Mouse (Mus musculus) hindbrain, embryonic 11.5 days (tissue): ENCODE data around the gene Arnt2. TPM values are rescaled to one million over a fixed set of nuclear protein-coding genes. Genes with fewer than 3 reads are reported as not detected.

Experiments
- ATAC-seq: fragments of 200-750 bp; cut with Nextera tagmentation; 2 replicates; pipeline ENCODE4 v1.8.0; 2017; ENCODE audit warnings: mild to moderate bottlenecking, moderate TSS enrichment, moderate library complexity; ENCODE audit not compliant: low FRiP score
- DNase-seq: peaks from one replicate; pipeline ENCODE4 v3.0.0-alpha.2; 2015; ENCODE audit warnings: low spot score
- H3K27ac ChIP-seq: fragments of 300-500 bp; sonication (generic); 2 replicates; pipeline ENCODE4 v1.5.1; 2014; ENCODE audit warnings: mild to moderate bottlenecking, low read depth, low read length
- H3K27me3 ChIP-seq: fragments of 300-500 bp; sonication (generic); 2 replicates; pipeline ENCODE4 v1.6.1; 2014; ENCODE audit warnings: mild to moderate bottlenecking, low read length, moderate library complexity, mixed read lengths; ENCODE audit not compliant: control insufficient read depth, insufficient read depth
- H3K36me3 ChIP-seq: fragments of 300-500 bp; sonication (generic); 2 replicates; pipeline ENCODE4 v1.6.1; 2014; ENCODE audit warnings: mild to moderate bottlenecking, low read length, moderate library complexity, mixed read lengths; ENCODE audit not compliant: control insufficient read depth, insufficient read depth
- H3K4me1 ChIP-seq: fragments of 300-500 bp; sonication (generic); replicated peaks from 2 replicates; pipeline ENCODE4 v1.6.1; 2014; ENCODE audit warnings: low read length, mixed read lengths; ENCODE audit not compliant: control insufficient read depth, insufficient read depth
- H3K4me2 ChIP-seq: fragments of 300-500 bp; sonication (generic); replicated peaks from 2 replicates; pipeline ENCODE4 v1.6.1; 2014; ENCODE audit warnings: mild to moderate bottlenecking, low read depth, low read length
- H3K4me3 ChIP-seq: fragments of 300-500 bp; sonication (generic); 2 replicates; pipeline ENCODE4 v1.5.1; 2014; ENCODE audit warnings: low read depth, low read length
- H3K9ac ChIP-seq: fragments of 300-500 bp; sonication (generic); 2 replicates; pipeline ENCODE4 v1.6.1; 2014; ENCODE audit warnings: low read depth, low read length
- H3K9me3 ChIP-seq: fragments of 300-500 bp; sonication (generic); 2 replicates; pipeline ENCODE4 v1.6.1; 2016; ENCODE audit warnings: low read length; ENCODE audit not compliant: control insufficient read depth
- WGBS: fragments of 180-500 bp; shearing (Covaris S2); extraction: QIAGEN DNeasy Blood & Tissue Kit; methylation state at CpG from one replicate; pipeline ENCODE4 v1.1.7; 2014; 5-methylcytosine and 5-hydroxymethylcytosine counted together
- polyA plus RNA-seq: library from polyadenylated mRNA; unstranded; fragments of >200 nt; fragmentation: Nextera tagmentation; extraction: Ambion mirVana; gene quantifications from 2 replicates; pipeline ENCODE4 v1.2.1, GENCODE M21; 2014

Gene Arnt2
- polyA plus RNA-seq, 1 experiment from 2014 or later = 39.5 TPM

- no peaks in the 10 kb centered on the region for H3K27me3 ChIP-seq
- ATAC-seq (no peak), DNase-seq (no peak)
- H3K27ac ChIP-seq = no peak overlapping the region
- no peak overlapping the region for H3K4me3 ChIP-seq
- H3K4me1 ChIP-seq = no peaks in the 10 kb centered on the region
- 74% methylated on average over 8 of the region's 8 CpGs for WGBS
- no peak overlapping the region for H3K4me2 ChIP-seq
- 0 out of 2 replicates have a peak, but pooled peaks cover 2% of the 10 kb centered on the region for H3K36me3 ChIP-seq
- H3K9ac ChIP-seq = no peak overlapping the region
- H3K9me3 ChIP-seq = no peaks in the 10 kb centered on the region
Measured at GRCm38 (mm10) chr7:84254916-84255315, 155.1 kb downstream of the Arnt2 start.

DNA sequence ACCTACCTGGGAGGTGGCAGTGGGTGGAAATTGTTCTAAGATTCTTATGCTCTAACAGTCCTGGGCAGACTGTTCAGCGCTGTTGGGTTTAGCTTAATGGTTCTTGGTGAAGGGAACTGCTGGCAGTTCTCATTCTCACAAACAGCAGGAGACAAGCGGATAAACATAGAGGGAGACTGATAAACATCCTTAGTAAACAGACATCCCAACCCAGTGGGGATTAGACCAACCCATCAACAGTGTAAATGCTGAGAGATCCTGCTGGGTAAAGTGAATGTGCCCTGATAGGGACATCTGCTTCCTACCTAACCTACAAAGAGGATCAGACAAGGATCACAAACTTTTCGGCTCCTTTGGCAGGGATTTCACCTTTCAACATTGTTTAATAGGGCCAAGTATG lies 155.7 kb downstream of the Arnt2 start:
- H3K27me3 ChIP-seq = no peaks in the 10 kb centered on the region
- no peak overlapping the region for H3K9ac ChIP-seq
- no peak overlapping the region for H3K27ac ChIP-seq
- H3K36me3 ChIP-seq = 0 out of 2 replicates have a peak, but pooled peaks cover 2% of the 10 kb centered on the region
- H3K9me3 ChIP-seq = no peaks in the 10 kb centered on the region
- DNase-seq = no peak
- H3K4me3 ChIP-seq = no peak overlapping the region
- no peak for ATAC-seq
- WGBS = 60% methylated on average over 3 of the region's 3 CpGs
- H3K4me2 ChIP-seq = no peak overlapping the region
- no peaks in the 10 kb centered on the region for H3K4me1 ChIP-seq

GRCm38 (mm10) chr7:84251667-84252066 lies 158.3 kb downstream of the Arnt2 start:
- 0 out of 2 replicates have a peak, but pooled peaks cover 2% of the 10 kb centered on the region for H3K36me3 ChIP-seq
- H3K9me3 ChIP-seq = no peaks in the 10 kb centered on the region
- H3K4me2 ChIP-seq = no peak overlapping the region
- no peak for DNase-seq
- ATAC-seq = no peak
- no peak overlapping the region for H3K27ac ChIP-seq
- no peak overlapping the region for H3K4me3 ChIP-seq
- no peak overlapping the region for H3K9ac ChIP-seq
- 100% methylated on average over 2 of the region's 2 CpGs for WGBS
- H3K27me3 ChIP-seq = no peaks in the 10 kb centered on the region
- no peaks in the 10 kb centered on the region for H3K4me1 ChIP-seq

DNA sequence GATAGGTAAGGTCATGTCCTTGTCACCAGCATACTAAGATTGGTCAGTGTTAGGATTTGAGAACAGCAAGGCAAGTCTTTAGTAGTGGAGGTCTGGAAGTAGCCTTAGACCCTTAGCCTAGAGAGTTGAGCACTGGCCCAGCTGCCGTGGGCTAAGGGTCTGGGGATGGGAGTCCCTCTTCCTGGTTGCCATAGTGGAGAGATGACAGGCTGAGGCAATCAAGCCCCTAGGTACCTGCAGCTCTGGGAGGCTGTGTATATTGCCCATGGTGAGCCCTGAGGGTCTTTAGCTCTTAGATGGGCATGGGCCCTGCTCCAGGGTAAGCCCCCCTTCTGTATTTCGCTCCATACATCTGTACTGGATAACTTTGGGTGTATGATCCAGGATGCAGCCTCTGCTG lies 159.2 kb downstream of the Arnt2 start:
- H3K4me3 ChIP-seq = no peak overlapping the region
- H3K36me3 ChIP-seq = 0 out of 2 replicates have a peak, but pooled peaks cover 2% of the 10 kb centered on the region
- H3K27ac ChIP-seq = no peak overlapping the region
- ATAC-seq (no peak), DNase-seq (no peak)
- no peak overlapping the region for H3K9ac ChIP-seq
- H3K27me3 ChIP-seq = no peaks in the 10 kb centered on the region
- no peak overlapping the region for H3K4me2 ChIP-seq
- H3K4me1 ChIP-seq = no peaks in the 10 kb centered on the region
- 95% methylated on average over 2 of the region's 2 CpGs for WGBS
- no peaks in the 10 kb centered on the region for H3K9me3 ChIP-seq

GRCm38 (mm10) chr7:84249951-84250350 lies 160.0 kb downstream of the Arnt2 start:
- DNase-seq = no peak
- no peaks in the 10 kb centered on the region for H3K27me3 ChIP-seq
- no peak overlapping the region for H3K9ac ChIP-seq
- no peaks in the 10 kb centered on the region for H3K36me3 ChIP-seq
- 84% methylated on average over 8 of the region's 8 CpGs for WGBS
- no peaks in the 10 kb centered on the region for H3K4me1 ChIP-seq
- no peak overlapping the region for H3K27ac ChIP-seq
- no peak overlapping the region for H3K4me3 ChIP-seq
- H3K9me3 ChIP-seq = no peaks in the 10 kb centered on the region
- no peak overlapping the region for H3K4me2 ChIP-seq
- ATAC-seq = no peak

GRCm38 (mm10) chr7:84249381-84249780 lies 160.6 kb downstream of the Arnt2 start:
- H3K9me3 ChIP-seq = no peaks in the 10 kb centered on the region
- H3K27me3 ChIP-seq = no peaks in the 10 kb centered on the region
- 49% methylated on average over 6 of the region's 7 CpGs for WGBS
- ATAC-seq = no peak
- H3K4me3 ChIP-seq = no peak overlapping the region
- H3K36me3 ChIP-seq = no peaks in the 10 kb centered on the region
- H3K9ac ChIP-seq = no peak overlapping the region
- DNase-seq = no peak
- H3K27ac ChIP-seq = no peak overlapping the region
- H3K4me2 ChIP-seq = no peak overlapping the region
- no peaks in the 10 kb centered on the region for H3K4me1 ChIP-seq

DNA sequence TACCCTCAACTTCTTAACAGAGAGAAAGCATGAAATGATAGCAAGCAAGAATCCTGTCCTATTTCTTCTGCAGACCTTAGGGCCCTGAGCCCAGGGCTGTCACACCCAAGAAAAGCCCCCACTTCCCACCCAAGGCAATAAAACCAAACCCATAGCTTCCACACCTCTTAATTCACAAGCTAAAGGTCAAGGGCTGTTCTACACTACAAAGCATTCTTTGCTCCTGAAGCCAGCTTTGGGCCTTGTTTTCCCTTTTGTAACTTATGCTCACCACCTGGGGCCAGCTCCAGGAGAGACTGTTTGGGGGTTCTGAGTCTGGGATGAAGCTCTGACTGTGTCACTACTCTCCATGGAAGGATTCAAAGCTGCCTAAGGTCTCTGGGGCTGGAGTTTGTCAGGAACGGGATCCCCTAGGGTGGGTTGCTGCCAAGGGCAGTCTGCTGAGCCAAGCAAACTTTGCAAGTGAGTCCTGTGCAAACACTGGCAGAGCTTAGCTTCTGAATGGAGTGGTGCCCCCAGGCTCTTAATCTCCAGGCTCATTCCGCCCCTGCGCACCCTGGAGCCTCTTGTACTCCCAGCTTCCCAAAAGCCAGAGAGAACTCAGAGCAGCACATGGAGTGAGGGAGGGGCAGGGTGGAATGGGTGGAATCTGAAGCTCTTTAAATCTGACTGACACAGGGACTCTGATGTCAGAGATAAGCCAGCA lies 161.9 kb downstream of the Arnt2 start:
- no peaks in the 10 kb centered on the region for H3K9me3 ChIP-seq
- H3K4me2 ChIP-seq = no peak overlapping the region
- 38% methylated on average over 3 of the region's 3 CpGs for WGBS
- ATAC-seq (no peak), DNase-seq (no peak)
- no peaks in the 10 kb centered on the region for H3K27me3 ChIP-seq
- no peak overlapping the region for H3K27ac ChIP-seq
- no peaks in the 10 kb centered on the region for H3K36me3 ChIP-seq
- H3K9ac ChIP-seq = no peak overlapping the region
- no peaks in the 10 kb centered on the region for H3K4me1 ChIP-seq
- no peak overlapping the region for H3K4me3 ChIP-seq

- Histone ChIP-seq H3K27me3 (no peaks in the 10 kb centered on the region), H3K27ac (no peak overlapping the region), H3K9me3 (no peaks in the 10 kb centered on the region), H3K36me3 (no peaks in the 10 kb centered on the region), H3K4me1 (no peaks in the 10 kb centered on the region), H3K9ac (no peak overlapping the region), H3K4me2 (no peak overlapping the region), H3K4me3 (no peak overlapping the region)
- no peak for DNase-seq
- ATAC-seq = no peak
- WGBS = 91% methylated on average over 5 of the region's 5 CpGs
Measured at GRCm38 (mm10) chr7:84246878-84247277, 163.1 kb downstream of the Arnt2 start.

DNA sequence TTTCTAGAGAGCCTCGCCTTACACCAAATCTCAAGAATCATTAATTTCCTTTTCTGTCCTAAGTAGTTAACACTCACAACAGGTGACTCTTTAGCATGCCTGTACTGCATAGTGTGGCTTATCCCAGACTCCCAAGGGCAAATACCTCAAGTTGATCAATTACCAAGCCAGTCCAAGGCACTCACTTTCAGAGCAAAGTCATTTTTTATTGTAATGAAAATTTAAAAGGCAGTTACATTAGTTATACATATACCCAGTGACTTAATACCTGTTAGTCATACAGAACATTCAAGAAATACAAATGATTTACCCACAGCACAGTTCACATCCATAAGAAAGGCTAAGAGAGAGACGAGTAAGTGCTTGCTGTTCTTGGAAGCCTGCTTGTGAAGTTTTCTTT lies 163.9 kb downstream of the Arnt2 start:
- WGBS = 82% methylated on average over 2 of the region's 2 CpGs
- Histone ChIP-seq H3K9me3 (no peaks in the 10 kb centered on the region), H3K27ac (no peak overlapping the region), H3K4me3 (no peak overlapping the region), H3K36me3 (no peaks in the 10 kb centered on the region), H3K4me2 (no peak overlapping the region), H3K4me1 (no peaks in the 10 kb centered on the region), H3K27me3 (no peaks in the 10 kb centered on the region), H3K9ac (no peak overlapping the region)
- no peak for DNase-seq
- ATAC-seq = no peak
